Mouse (Mus musculus) mature B cell (primary cell): ENCODE measurements around the gene Fam208a.

Experiments
- in situ Hi-C: fragments of 300-500 bp; cut with MboI; formaldehyde crosslinking; loops from 2 replicates; pipeline ENCODE4 v1.14.3; 2019

The Fam208a gene

GRCm38 (mm10) chr14:27413961-27414360, 14.7 kb upstream of the Fam208a start:
- in situ Hi-C loops, result no loop called here

GRCm38 (mm10) chr14:27420816-27421215, 7.8 kb upstream of the Fam208a start:
- in situ Hi-C loops, result no loop called here

- in situ Hi-C loops, result no loop called here
Measured at GRCm38 (mm10) chr14:27422301-27422700, 6.3 kb upstream of the Fam208a start.

GRCm38 (mm10) chr14:27428973-27429711, 508 bp downstream of the Fam208a start:
- in situ Hi-C loops, result no loop called here

- in situ Hi-C loops, result no loop called here
Measured at GRCm38 (mm10) chr14:27430280-27430679, 1.6 kb downstream of the Fam208a start.

- in situ Hi-C loops, result no loop called here
Measured at GRCm38 (mm10) chr14:27432064-27432463, 3.4 kb downstream of the Fam208a start.

- in situ Hi-C loops, result no loop called here
Measured at GRCm38 (mm10) chr14:27436116-27436515, 7.5 kb downstream of the Fam208a start.

GRCm38 (mm10) chr14:27436826-27437225, 8.2 kb downstream of the Fam208a start:
- in situ Hi-C loops, result no loop called here

GRCm38 (mm10) chr14:27440921-27441320, 12.3 kb downstream of the Fam208a start:
- in situ Hi-C loops, result no loop called here

GRCm38 (mm10) chr14:27444851-27445281, 16.2 kb downstream of the Fam208a start:
- in situ Hi-C loops, result no loop called here

- in situ Hi-C loops, result no loop called here
Measured at GRCm38 (mm10) chr14:27446963-27447362, 18.3 kb downstream of the Fam208a start.

- in situ Hi-C loops, result no loop called here
Measured at GRCm38 (mm10) chr14:27491399-27491798, 62.8 kb downstream of the Fam208a start.

- in situ Hi-C loops, result no loop called here
Measured at GRCm38 (mm10) chr14:27493516-27493915, 64.9 kb downstream of the Fam208a start.

GRCm38 (mm10) chr14:27501096-27501495, 72.5 kb downstream of the Fam208a start:
- in situ Hi-C loops, result no loop called here

- in situ Hi-C loops, result no loop called here
Measured at GRCm38 (mm10) chr14:27507894-27508643, 79.4 kb downstream of the Fam208a start, which contains the start of gene Ccdc66. Gene Ccdc66 (minus strand): TSS chr14:27508460.

GRCm38 (mm10) chr14:27508644-27509301, 80.1 kb downstream of the Fam208a start:
- in situ Hi-C loops, result no loop called here

GRCm38 (mm10) chr14:27524541-27524940, 95.9 kb downstream of the Fam208a start:
- in situ Hi-C loops, result no loop called here
